Mouse (Mus musculus): ENCODE results near the gene Ets1. TPM values are rescaled to one million over a fixed set of nuclear protein-coding genes. Genes with fewer than 3 reads are reported as not detected.

Ets1 gene
- polyA plus RNA-seq, 1 experiment from 2014 or later: 16.0 TPM

- Histone ChIP-seq H3K4me2 (no peak overlapping the region), H3K4me3 (no peak overlapping the region), H3K27me3 (no peaks in the 10 kb centered on the region), H3K27ac (no peak overlapping the region), H3K9ac (no peak overlapping the region), H3K36me3 (ENCODE audit: poor library complexity, severe bottlenecking) (no peaks in the 10 kb centered on the region), H3K9me3 (replicated peaks) (no peaks in the 10 kb centered on the region), H3K4me1 (no peaks in the 10 kb centered on the region)
- ATAC-seq: no peak
- WGBS: 80% methylated on average over 7 of the region's 7 CpGs
Measured at GRCm38 (mm10) chr9:32787091-32787490, 151.1 kb downstream of the Ets1 start.

- no peaks in the 10 kb centered on the region for H3K36me3 ChIP-seq (ENCODE audit: poor library complexity, severe bottlenecking)
- H3K9me3 ChIP-seq (replicated peaks): no peaks in the 10 kb centered on the region
- no peaks in the 10 kb centered on the region for H3K4me1 ChIP-seq
- no peak for ATAC-seq
- 36% methylated on average over 1 of the region's 1 CpGs for WGBS
- H3K4me3 ChIP-seq: no peak overlapping the region
- no peaks in the 10 kb centered on the region for H3K27me3 ChIP-seq
- H3K27ac ChIP-seq: no peak overlapping the region
- H3K9ac ChIP-seq: no peak overlapping the region
- H3K4me2 ChIP-seq: no peak overlapping the region
Measured at GRCm38 (mm10) chr9:32787615-32788014, 151.6 kb downstream of the Ets1 start.

- Histone ChIP-seq H3K36me3 (ENCODE audit: poor library complexity, severe bottlenecking) (no peaks in the 10 kb centered on the region), H3K4me3 (no peak overlapping the region), H3K27me3 (no peaks in the 10 kb centered on the region), H3K9me3 (replicated peaks) (no peaks in the 10 kb centered on the region), H3K4me1 (no peaks in the 10 kb centered on the region), H3K4me2 (no peak overlapping the region), H3K9ac (no peak overlapping the region), H3K27ac (no peak overlapping the region)
- WGBS: 77% methylated on average over 7 of the region's 7 CpGs
- no peak for ATAC-seq
Measured at GRCm38 (mm10) chr9:32789306-32789705, 153.3 kb downstream of the Ets1 start.

- ATAC-seq: no peak
- H3K9ac ChIP-seq: no peak overlapping the region
- no peaks in the 10 kb centered on the region for H3K9me3 ChIP-seq (replicated peaks)
- H3K27me3 ChIP-seq: no peaks in the 10 kb centered on the region
- no peak overlapping the region for H3K27ac ChIP-seq
- H3K36me3 ChIP-seq (ENCODE audit: poor library complexity, severe bottlenecking): no peaks in the 10 kb centered on the region
- no peak overlapping the region for H3K4me2 ChIP-seq
- H3K4me3 ChIP-seq: no peak overlapping the region
- 84% methylated on average over 6 of the region's 6 CpGs for WGBS
- no peaks in the 10 kb centered on the region for H3K4me1 ChIP-seq
Measured at GRCm38 (mm10) chr9:32791699-32792098, 155.7 kb downstream of the Ets1 start.

DNA sequence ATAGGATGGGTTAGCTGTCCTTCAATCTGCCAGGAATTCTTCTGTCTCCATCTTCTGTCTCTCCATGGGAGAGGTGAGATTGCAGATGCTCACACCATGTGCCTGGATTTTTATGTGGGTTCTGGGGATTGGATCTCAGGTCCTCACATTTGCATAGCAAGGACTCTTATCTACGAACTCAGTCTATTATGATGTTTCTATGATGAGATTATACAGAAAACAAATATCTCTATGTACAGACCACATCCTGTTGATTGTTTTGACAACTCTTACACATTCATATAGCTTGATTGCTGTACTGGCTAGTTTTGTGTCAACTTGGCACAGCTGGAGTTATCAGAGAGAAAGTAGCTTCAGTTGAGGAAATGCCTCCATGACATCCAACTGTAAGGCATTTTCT is 162.2 kb downstream of the Ets1 start:
- Histone ChIP-seq H3K27me3 (no peaks in the 10 kb centered on the region), H3K4me2 (no peak overlapping the region), H3K4me3 (no peak overlapping the region), H3K27ac (no peak overlapping the region), H3K9ac (no peak overlapping the region), H3K36me3 (ENCODE audit: poor library complexity, severe bottlenecking) (no peaks in the 10 kb centered on the region), H3K4me1 (no peaks in the 10 kb centered on the region), H3K9me3 (replicated peaks) (no peaks in the 10 kb centered on the region)
- 75% methylated on average over 1 of the region's 1 CpGs for WGBS
- no peak for ATAC-seq

- no peaks in the 10 kb centered on the region for H3K9me3 ChIP-seq (replicated peaks)
- no peak overlapping the region for H3K4me2 ChIP-seq
- ATAC-seq: no peak
- no peak overlapping the region for H3K4me3 ChIP-seq
- WGBS: 80% methylated on average over 4 of the region's 4 CpGs
- H3K36me3 ChIP-seq (ENCODE audit: poor library complexity, severe bottlenecking): no peaks in the 10 kb centered on the region
- no peak overlapping the region for H3K27ac ChIP-seq
- no peaks in the 10 kb centered on the region for H3K4me1 ChIP-seq
- no peak overlapping the region for H3K9ac ChIP-seq
- H3K27me3 ChIP-seq: no peaks in the 10 kb centered on the region
Measured at GRCm38 (mm10) chr9:32806106-32806505, 170.1 kb downstream of the Ets1 start.

Other genes with a start within 250 kb of the Ets1 start
- 7.0 TPM in 2 replicates for gene Fli1, start 93.4 kb upstream of the Ets1 start, polyA plus RNA-seq (2015; fragmentation: Nextera tagmentation; extraction: Ambion mirVana)